Mouse (Mus musculus) testis, adult 2 months (tissue): ENCODE data around the gene Actl11.

Source experiments
- CTCF ChIP-seq: fragments of 200-500 bp; IDR thresholded peaks from 2 replicates; pipeline ENCODE4 v1.5.1; 2012; ENCODE audit warnings: low read depth, mild to moderate bottlenecking, inconsistent platforms, low read length, moderate library complexity; ENCODE audit not compliant: control insufficient read depth, insufficient read depth, insufficient replicate concordance
- POLR2A ChIP-seq: fragments of 200-500 bp; IDR thresholded peaks from 2 replicates; pipeline ENCODE4 v1.6.1; 2012; ENCODE audit warnings: low read depth, mild to moderate bottlenecking, inconsistent platforms, low read length, moderate library complexity; ENCODE audit not compliant: control insufficient read depth

DNA sequence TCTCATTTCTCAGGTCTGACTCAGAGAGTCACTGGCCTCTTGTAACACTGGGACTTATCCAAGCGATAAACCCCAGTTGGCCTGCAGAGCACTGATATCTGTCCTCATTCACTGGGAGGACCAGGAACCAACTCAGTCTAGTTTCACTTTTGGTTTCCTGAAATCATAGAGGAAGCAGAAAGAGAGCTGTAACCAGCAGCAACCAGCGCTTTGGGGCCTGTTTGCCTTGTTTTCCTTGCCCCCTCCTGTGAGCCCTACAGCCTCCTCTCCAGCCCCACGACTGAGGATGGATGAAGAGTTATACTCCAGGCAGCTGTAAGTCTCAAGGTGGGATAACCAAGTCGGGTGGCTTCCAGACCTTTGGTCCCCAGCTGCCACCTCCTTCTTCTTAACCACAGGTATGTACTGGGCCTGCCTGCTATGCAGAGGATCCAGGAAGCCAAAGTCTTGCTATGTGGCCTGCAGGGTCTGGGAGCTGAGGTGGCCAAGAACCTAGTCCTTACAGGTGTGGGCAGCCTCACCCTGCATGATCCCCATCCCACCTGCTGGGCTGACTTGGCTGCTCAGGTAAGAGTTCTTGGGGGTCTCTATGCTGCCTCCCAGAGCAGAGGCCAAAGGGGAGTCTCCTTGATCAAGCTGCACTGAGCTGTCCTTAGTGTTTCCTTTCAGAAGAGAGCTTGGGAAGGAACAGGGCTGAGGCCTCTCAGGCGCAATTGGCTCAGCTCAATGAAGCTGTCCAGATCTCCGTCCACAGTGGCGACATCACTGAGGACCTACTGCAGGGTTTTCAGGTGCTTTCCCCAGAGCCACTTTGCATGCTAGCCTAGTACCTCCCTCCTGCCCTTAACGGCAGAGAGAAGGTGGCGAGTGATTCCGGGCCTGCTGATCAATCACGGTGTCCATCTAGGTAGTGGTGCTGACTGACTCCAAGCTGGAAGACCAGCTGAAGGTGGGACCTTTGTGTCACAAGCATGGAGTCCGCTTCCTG, 47.4 kb downstream of the Actl11 start, which contains the start of gene Uba7:
- TF ChIP-seq CTCF = no peak
- TF ChIP-seq POLR2A = no peak
